Mouse (Mus musculus): Measurements from ENCODE around the gene Zfp976. TPM values are rescaled to one million over a fixed set of nuclear protein-coding genes. Genes with fewer than 3 reads are reported as not detected.
"Not testable (repeated sequence)": the region's sequence is repeated elsewhere in the genome, so short reads cannot be mapped to it uniquely, and the experiment has no call there.

Zfp976 gene
- total RNA-seq (2021), result 1 to 10 TPM; 3.8 to 4.0 TPM
- long read RNA-seq, experiment 1, result 0 reads
- long read RNA-seq, experiment 2, partial matches to known transcripts, result 0 of 3 reads
- long read RNA-seq, experiment 2, other reads (novel, unspliced or antisense), result 3 of 3 reads

DNA sequence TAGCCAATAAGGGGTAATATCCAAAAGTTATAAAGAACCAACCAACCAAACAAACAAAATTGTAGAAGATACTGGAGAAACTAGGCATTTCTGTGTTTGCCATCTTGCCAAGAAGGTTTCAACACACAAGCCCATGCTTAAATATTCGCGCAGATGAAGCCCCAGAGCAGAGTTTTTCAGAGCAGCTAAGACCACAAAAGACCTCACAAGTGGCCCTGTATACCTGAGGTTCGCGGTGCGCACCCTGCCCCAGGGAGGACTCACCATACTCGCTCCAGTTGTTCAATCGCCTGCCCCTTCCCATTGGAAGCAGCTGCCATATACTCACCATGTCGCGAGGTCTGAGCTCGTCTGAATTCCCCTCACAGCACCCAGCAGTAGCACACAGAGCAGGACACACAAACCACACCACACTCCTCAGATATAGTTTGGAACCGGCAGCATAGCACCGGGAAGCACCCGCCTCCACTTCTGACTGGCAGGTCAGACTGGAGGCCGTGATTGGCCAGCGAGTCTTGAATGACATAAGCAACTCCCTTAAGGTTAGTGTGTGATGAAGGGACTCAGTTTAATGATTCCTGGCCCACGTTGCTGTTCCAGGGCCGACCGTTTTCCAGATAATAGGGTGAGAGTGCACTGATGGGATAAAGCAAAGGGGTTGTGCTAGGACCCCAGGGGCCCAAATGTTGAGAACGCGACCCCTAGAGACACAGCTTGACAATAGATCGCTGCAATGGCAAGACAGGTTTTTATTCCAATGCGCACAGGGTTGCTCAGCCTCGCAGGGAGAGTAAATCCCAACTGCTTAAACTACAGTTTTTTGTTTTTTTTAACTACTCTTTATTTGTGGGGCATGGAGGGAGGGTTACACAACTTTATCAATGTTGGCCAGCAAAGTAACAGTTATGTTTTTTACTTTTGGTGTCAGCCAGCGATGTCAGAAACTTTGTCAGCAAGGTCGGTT is at the start of gene Zfp976:
TSS of gene Zfp976 (minus strand) at position 437 of the 964 bp plus-strand sequence.
- DNase-seq (ENCODE audit: low spot score in 2 of 2), result peak; percentile 48 to 52

GRCm38 (mm10) chr7:42680081-42680480 is 37.7 kb upstream of the Zfp976 start:
- not testable (repeated sequence) for DNase-seq (ENCODE audit: low spot score in 2 of 2)

GRCm38 (mm10) chr7:42679646-42680045 is 37.3 kb upstream of the Zfp976 start:
- DNase-seq (ENCODE audit: low spot score in 2 of 2), result not testable (repeated sequence)

GRCm38 (mm10) chr7:42660140-42660539 is 17.8 kb upstream of the Zfp976 start:
- DNase-seq (ENCODE audit: low spot score in 2 of 2), result not testable (repeated sequence)

DNA sequence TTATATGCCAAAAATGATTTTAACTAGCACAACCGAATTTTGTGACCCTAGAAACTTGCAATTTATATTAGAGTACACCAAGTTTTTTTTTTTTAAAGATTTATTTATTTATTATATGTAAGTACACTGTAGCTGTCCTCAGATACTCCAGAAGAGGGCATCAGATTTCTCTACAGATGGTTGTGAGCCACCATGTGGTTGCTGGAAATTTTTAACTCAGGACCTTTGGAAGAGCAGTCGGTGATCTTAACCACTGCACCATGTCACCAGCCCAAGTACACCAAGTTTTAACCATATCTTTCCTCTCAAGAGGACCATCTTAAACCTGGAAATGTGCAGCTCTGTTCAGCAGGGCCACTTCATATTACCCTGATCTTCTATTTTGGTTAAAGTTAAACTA is 12.8 kb upstream of the Zfp976 start:
- DNase-seq (ENCODE audit: low spot score in 2 of 2), result not testable (repeated sequence)

DNA sequence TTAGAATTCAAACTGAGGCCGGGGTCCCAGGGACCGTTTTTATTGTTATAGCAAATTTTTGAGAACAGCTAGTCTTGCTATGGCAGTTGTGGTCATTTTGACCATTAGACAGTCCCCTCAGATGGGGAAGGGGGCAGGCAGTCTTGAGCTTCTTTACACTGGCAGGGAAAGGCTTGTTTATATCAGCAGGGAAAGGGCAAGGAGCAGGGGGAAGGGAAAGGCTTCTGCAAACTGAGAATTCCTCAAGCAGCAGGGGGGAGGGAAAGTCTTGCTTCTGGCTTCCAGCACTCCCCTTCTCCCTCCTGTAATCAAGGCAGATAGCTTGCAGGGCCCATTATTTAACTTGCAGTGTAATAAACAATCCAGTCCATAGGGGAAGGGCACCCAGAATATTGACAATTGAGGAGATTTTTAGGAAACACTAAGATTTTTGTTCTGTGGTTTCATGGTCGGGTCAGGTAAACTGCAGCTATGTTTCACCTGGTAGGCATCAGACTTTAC is 782 bp upstream of the Zfp976 start:
- DNase-seq (ENCODE audit: low spot score in 2 of 2), result not testable (repeated sequence)

- DNase-seq (ENCODE audit: low spot score in 2 of 2), result not testable (repeated sequence)
Measured at GRCm38 (mm10) chr7:42631031-42631430, 11.4 kb downstream of the Zfp976 start.

GRCm38 (mm10) chr7:42595666-42596065 is 46.7 kb downstream of the Zfp976 start:
- not testable (repeated sequence) for DNase-seq (ENCODE audit: low spot score in 2 of 2)

GRCm38 (mm10) chr7:42592413-42592812 is 50.0 kb downstream of the Zfp976 start, which contains the start of gene Zfp977:
Gene Zfp977 (minus strand): TSS chr7:42592547.
- DNase-seq (ENCODE audit: low spot score in 2 of 2), result not testable (repeated sequence)

GRCm38 (mm10) chr7:42591311-42591710 is 51.1 kb downstream of the Zfp976 start:
- not testable (repeated sequence) for DNase-seq (ENCODE audit: low spot score in 2 of 2)

GRCm38 (mm10) chr7:42578488-42578887 is 63.9 kb downstream of the Zfp976 start, which contains the start of gene Gm21028:
Gene Gm21028 (minus strand): TSS chr7:42578588.
- DNase-seq (ENCODE audit: low spot score in 2 of 2), result no peak

Small RNA genes lying within 50 kb of the gene (microRNA-seq; reads per million reads assigned to microRNA genes)
- gene Gm24938 (ENCODE audit: borderline number of aligned reads in 2 of 2), result 0 reads per million in 2 experiments

Other genes starting within 250 kb of the Zfp976 start
- gene 4933421I07Rik, start 194.5 kb downstream of the Zfp976 start, total RNA-seq (2021), result not detected
- 10 to 100 TPM; 11.3 to 11.8 TPM for gene Zfp141, start 136.8 kb downstream of the Zfp976 start, total RNA-seq (2021)
- not detected for gene Gm21028, start 64.0 kb downstream of the Zfp976 start, total RNA-seq (2021)
- gene Zfp977, start 50.0 kb downstream of the Zfp976 start, total RNA-seq (2021), result under 1 TPM; 0.63 to 0.77 TPM
- 1 to 10 TPM; 3.5 to 4.7 TPM for gene Zfp975, start 50.2 kb upstream of the Zfp976 start, total RNA-seq (2021)
- under 1 TPM; 0.13 to 0.42 TPM for gene Gm17067, start 84.4 kb upstream of the Zfp976 start, total RNA-seq (2021)
- not detected for gene Vmn2r62, start 150.9 kb upstream of the Zfp976 start, total RNA-seq (2021)
- under 1 TPM in 1 of 2 experiments, not detected in 1; 0.10 TPM for gene Gm2381, start 224.6 kb upstream of the Zfp976 start, total RNA-seq (2021)

All from adrenal gland, adult 18-20 months (tissue).